Mouse (Mus musculus) cerebellum, adult 2 months (tissue): Measurements from ENCODE around the gene Spert.

ENCODE experiments used
- CTCF ChIP-seq: fragments of 200-500 bp; IDR thresholded peaks from 2 replicates; pipeline ENCODE4 v1.5.1; 2011; ENCODE audit warnings: low read depth, mild to moderate bottlenecking, control low read depth, low read length, moderate library complexity, borderline replicate concordance; ENCODE audit not compliant: insufficient read depth
- POLR2A ChIP-seq: fragments of 200-500 bp; IDR thresholded peaks from 2 replicates; pipeline ENCODE4 v1.6.1; 2011; ENCODE audit warnings: low read length, control low read depth, borderline replicate concordance; ENCODE audit not compliant: insufficient read depth

DNA sequence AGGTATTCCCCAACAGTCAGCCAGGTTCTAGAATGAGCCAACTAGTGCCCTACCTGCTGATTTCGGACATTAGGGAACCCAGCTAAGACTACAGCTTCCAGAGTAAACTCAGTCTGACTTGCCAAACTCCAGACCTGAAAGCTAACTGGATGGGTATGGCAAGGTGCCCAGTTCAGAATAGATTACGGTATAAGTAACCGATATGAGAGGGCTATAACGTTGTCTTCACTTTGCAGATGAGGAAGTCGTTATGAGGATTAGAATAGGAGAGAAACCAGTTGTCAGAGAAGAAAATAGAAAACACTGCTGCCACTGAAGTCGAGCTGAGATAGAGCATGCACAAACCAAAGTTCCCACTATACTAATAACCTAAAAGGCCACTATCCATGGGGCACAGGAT lies 13.9 kb downstream of the Spert start:
- TF ChIP-seq POLR2A = no peak
- no peak for TF ChIP-seq CTCF
